Mouse (Mus musculus) neural tube, embryonic 12.5 days (tissue): ENCODE measurements at regions not wholly inside any gene's neighbourhood (a gene's known extent, or its start where the extent isn't known, plus 50 kb on each side); places are given as distances from the start of the nearest gene placed in this dataset.
A peak's percentile ranks its signal among the peaks of the same experiment; 100 is the strongest.

Experiments
- ATAC-seq: fragments of 200-750 bp; cut with Nextera tagmentation; 2 replicates; pipeline ENCODE4 v1.8.0; 2017; ENCODE audit warnings: low read depth, mild to moderate bottlenecking, moderate TSS enrichment, moderate library complexity; ENCODE audit not compliant: low FRiP score
- H3K27ac ChIP-seq: fragments of 300-500 bp; sonication (generic); 2 replicates; pipeline ENCODE4 v1.5.1; 2016
- H3K27me3 ChIP-seq: fragments of 300-500 bp; sonication (generic); replicated peaks from 2 replicates; pipeline ENCODE4 v1.6.1; 2016; ENCODE audit warnings: mild to moderate bottlenecking
- H3K36me3 ChIP-seq: fragments of 300-500 bp; sonication (generic); 2 replicates; pipeline ENCODE4 v1.6.1; 2016; ENCODE audit warnings: mild to moderate bottlenecking
- H3K4me1 ChIP-seq: fragments of 300-500 bp; sonication (generic); 2 replicates; pipeline ENCODE4 v1.6.1; 2016
- H3K4me2 ChIP-seq: fragments of 300-500 bp; sonication (generic); replicated peaks from 2 replicates; pipeline ENCODE4 v1.6.1; 2016; ENCODE audit warnings: mild to moderate bottlenecking
- H3K4me3 ChIP-seq: fragments of 300-500 bp; sonication (generic); 2 replicates; pipeline ENCODE4 v1.5.1; 2016
- H3K9ac ChIP-seq: fragments of 300-500 bp; sonication (generic); 2 replicates; pipeline ENCODE4 v1.6.1; 2016; ENCODE audit warnings: mild to moderate bottlenecking
- H3K9me3 ChIP-seq: fragments of 300-500 bp; sonication (generic); 2 replicates; pipeline ENCODE4 v1.6.1; 2016; ENCODE audit warnings: mild to moderate bottlenecking
- WGBS: fragments of 180-500 bp; shearing (Covaris S2); methylation state at CpG from one replicate; pipeline ENCODE4 v1.1.7; 2016; 5-methylcytosine and 5-hydroxymethylcytosine counted together

DNA sequence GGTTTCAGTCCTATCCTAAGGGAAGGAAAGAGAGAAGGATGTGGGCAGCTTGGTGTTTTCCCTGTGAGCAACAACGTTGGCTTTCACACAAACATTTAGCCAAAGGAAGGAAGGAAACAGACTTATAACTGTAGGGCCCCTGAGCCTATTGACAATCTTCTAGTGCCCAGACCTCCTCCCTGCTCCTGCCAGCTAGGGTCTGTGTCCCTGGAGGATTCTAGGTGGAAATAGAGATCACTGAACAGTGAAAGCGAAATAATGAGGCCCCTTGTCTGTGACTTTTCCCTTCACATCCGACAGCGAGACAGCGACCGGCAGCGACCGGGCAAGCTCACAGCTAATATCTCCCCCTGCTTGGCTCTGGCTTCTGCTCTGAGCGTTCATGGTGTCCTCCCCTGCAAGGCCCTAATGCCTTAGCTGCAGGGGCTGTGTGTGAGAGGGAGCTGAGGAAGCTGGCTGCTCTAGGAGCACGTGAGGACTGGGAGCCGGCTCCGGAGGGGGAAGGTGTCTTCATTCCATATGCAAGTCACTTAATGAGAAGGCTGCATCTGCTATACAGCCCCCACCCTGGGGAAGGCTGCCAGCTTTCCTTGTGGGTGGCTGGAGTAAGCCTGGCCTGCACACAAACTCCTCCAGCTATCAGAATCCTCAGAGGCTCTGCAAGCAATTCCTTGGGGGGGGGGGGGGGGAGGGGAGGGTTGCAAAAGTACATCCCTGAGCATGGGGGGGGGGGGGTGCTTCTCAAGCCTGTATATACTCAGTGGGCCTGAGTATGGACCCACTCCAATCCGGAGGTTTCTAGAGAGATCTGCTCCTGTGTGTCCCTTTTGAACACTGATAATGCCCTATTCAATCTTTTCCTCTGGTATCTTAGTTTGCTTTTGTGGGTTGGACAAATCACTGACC is 61.7 kb upstream of the Opcml start:
- no peak overlapping the region for H3K4me3 ChIP-seq
- 6% methylated on average over 13 of the region's 13 CpGs for WGBS

DNA sequence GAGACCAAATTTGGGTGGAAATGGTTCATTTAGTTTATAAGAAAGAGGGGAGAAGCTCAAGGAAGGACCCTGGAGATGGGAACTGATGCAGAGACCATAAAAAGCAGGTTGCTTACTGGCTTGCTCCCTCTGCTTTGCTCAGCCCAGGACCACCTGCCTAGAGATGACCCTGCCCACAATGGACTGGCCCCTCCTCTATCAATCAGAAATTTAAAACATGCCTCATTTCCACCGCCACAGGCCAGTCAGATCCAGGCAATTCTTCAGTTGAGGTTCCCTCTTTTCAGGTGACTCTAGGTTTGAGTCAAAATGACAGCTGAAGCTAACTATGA is 61.1 kb upstream of the Opcml start:
- 31% methylated on average over 1 of the region's 1 CpGs for WGBS
- Histone ChIP-seq H3K4me2 (no peak overlapping the region), H3K9me3 (no peaks in the 10 kb centered on the region), H3K4me1 (peaks cover 11% of the 10 kb centered on the region), H3K27me3 (no peaks in the 10 kb centered on the region), H3K27ac (no peak overlapping the region), H3K36me3 (no peaks in the 10 kb centered on the region), H3K9ac (no peak overlapping the region), H3K4me3 (no peak overlapping the region)
- ATAC-seq = no peak

More for the DNA sequence above, 61.7 kb upstream of the Opcml start:
- Histone ChIP-seq H3K27me3 (no peaks in the 10 kb centered on the region), H3K36me3 (no peaks in the 10 kb centered on the region), H3K4me2 (peak overlapping the region; percentile 42), H3K4me1 (peaks cover 11% of the 10 kb centered on the region), H3K9me3 (no peaks in the 10 kb centered on the region), H3K27ac (no peak overlapping the region), H3K9ac (0 out of 2 replicates have a peak overlapping the region, but pooled peaks have one; percentile 13)
- ATAC-seq = peak; percentile 90

DNA sequence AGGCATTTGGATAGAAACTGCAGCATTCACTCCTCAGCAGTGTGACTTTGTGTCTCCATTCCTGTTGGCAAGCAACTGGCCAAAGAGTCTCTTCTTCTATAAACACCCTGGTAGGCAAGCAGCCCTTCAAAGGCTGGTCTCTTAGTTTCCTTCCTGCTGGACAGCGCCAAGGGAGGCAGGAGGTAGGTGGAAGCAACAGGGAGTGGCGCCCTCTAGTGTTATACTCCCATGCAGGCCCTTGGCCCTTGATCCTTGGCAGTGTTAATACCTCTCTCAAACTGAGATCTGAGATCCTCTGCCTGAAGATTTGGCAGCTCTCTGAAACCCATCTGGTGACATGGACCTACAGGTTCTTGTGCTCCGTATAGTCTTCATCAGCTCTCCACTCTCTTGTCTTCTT is 51.3 kb upstream of the Opcml start:
- no peaks in the 10 kb centered on the region for H3K36me3 ChIP-seq
- no peak overlapping the region for H3K4me3 ChIP-seq
- no peak overlapping the region for H3K4me2 ChIP-seq
- H3K27ac ChIP-seq = no peak overlapping the region
- H3K9me3 ChIP-seq = no peaks in the 10 kb centered on the region
- WGBS = 29% methylated on average over 3 of the region's 3 CpGs
- no peak for ATAC-seq
- no peak overlapping the region for H3K9ac ChIP-seq
- no peaks in the 10 kb centered on the region for H3K4me1 ChIP-seq
- no peaks in the 10 kb centered on the region for H3K27me3 ChIP-seq
